ENCODE assay signal across 25 mouse cellular contexts in the genomic region with DNA sequence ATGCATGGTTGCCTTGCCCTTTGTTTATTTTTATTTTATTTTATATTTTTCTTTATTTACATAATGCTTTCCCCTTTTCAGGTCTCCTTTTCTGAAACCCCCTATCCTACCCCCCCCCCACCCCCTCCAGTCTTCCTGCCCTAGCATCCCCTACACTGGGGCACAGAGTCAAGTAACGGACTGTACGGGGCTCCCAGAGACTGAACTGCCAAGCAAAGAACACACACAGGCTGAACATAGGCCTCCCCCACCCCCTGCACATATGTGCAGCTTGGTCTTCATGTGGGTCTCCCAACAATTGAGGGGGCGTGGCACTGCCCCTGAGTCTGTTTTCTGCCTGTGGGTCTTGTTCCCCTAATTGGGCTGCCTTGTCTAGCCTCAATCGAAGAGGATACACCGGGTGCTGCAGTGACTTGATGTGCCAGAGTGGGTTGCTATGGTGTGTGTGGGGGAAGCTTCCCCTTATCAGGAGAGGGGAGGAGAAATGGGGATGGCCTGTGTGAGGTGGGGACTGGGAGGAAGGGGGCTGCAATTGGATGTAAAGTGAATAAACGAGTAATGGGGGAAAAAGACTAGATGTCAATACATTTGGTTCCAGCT. TPM values are rescaled to one million over a fixed set of nuclear protein-coding genes. Genes with fewer than 3 reads are reported as not detected.
A peak's percentile ranks its signal among the peaks of the same experiment; 100 is the strongest.
DNase-seq lines count a peak whose midpoint lies in the region; ATAC-seq lines count a peak whose summit lies in the region.
"Had no signal": no experiment of that assay in that cellular context is flagged by ENCODE, and none has a peak within 500 bp of the region (broad histone marks: within the 10 kb centered on the region; RNA-seq: fewer than 3 reads in every experiment).

No protein-coding gene starts in this region.

- DNase-seq in forebrain, embryonic 11.5 days (ENCODE audit: low spot score): no peak
- no peak for DNase-seq in hindbrain, embryonic 10.5 days (ENCODE audit: low spot score)
- no peak for DNase-seq in lung, postnatal 10 days
- DNase-seq: adrenal gland, adult 8-10 months; cerebellum, adult 8-10 months; cerebellum, postnatal 25 days; kidney, adult 9 months; kidney, postnatal 10 days; layer of hippocampus, postnatal 36 days; left cerebral cortex, postnatal 4 days; lung, postnatal 36 days; thymus, adult 2 months; thymus, postnatal 36 days had no signal

- no peak overlapping the region for H3K4me2 ChIP-seq in forebrain, embryonic 11.5 days (ENCODE audit: low read depth, low read length, severe bottlenecking)
- H3K4me2 ChIP-seq in forebrain, embryonic 12.5 days: no peak overlapping the region
- H3K4me2 ChIP-seq in hindbrain, embryonic 15.5 days: no peak overlapping the region
- no peak overlapping the region for H3K4me2 ChIP-seq in midbrain, embryonic 13.5 days (replicated peaks)
- H3K4me2 ChIP-seq in midbrain, embryonic 16.5 days (ENCODE audit: low read length): no peak overlapping the region
- H3K4me2 ChIP-seq: embryonic facial prominence, embryonic 15.5 days; liver, embryonic 15.5 days; lung, embryonic 15.5 days; midbrain, embryonic 15.5 days had no signal

- H3K4me3 ChIP-seq in forebrain, embryonic 11.5 days (ENCODE audit: low read depth, low read length): no peak overlapping the region
- H3K4me3 ChIP-seq in forebrain, embryonic 12.5 days (replicated peaks): no peak overlapping the region
- H3K4me3 ChIP-seq in hindbrain, embryonic 15.5 days: no peak overlapping the region
- no peak overlapping the region for H3K4me3 ChIP-seq in hindbrain, embryonic 10.5 days
- H3K4me3 ChIP-seq in midbrain, embryonic 13.5 days (replicated peaks): no peak overlapping the region
- no peak overlapping the region for H3K4me3 ChIP-seq in midbrain, embryonic 16.5 days (ENCODE audit: low read depth, low read length)
- H3K4me3 ChIP-seq: embryonic facial prominence, embryonic 10.5 days; embryonic facial prominence, embryonic 15.5 days; liver, embryonic 15.5 days; lung, embryonic 15.5 days; midbrain, embryonic 15.5 days; myocyte had no signal

- no peak overlapping the region for H3K27ac ChIP-seq in forebrain, embryonic 11.5 days (ENCODE audit: low read depth, low read length)
- H3K27ac ChIP-seq in forebrain, embryonic 12.5 days: no peak overlapping the region
- no peak overlapping the region for H3K27ac ChIP-seq in hindbrain, embryonic 15.5 days (replicated peaks)
- no peak overlapping the region for H3K27ac ChIP-seq in hindbrain, embryonic 10.5 days
- no peak overlapping the region for H3K27ac ChIP-seq in midbrain, embryonic 13.5 days
- H3K27ac ChIP-seq in midbrain, embryonic 16.5 days (ENCODE audit: low read length): no peak overlapping the region
- H3K27ac ChIP-seq: embryonic facial prominence, embryonic 10.5 days; embryonic facial prominence, embryonic 15.5 days; liver, embryonic 15.5 days; lung, embryonic 15.5 days; midbrain, embryonic 15.5 days had no signal

- no peaks in the 10 kb centered on the region for H3K9me3 ChIP-seq in forebrain, embryonic 11.5 days (ENCODE audit: control insufficient read depth, low read length)
- H3K9me3 ChIP-seq in forebrain, embryonic 12.5 days: no peaks in the 10 kb centered on the region
- H3K9me3 ChIP-seq in hindbrain, embryonic 15.5 days: no peaks in the 10 kb centered on the region
- no peaks in the 10 kb centered on the region for H3K9me3 ChIP-seq in hindbrain, embryonic 10.5 days
- H3K9me3 ChIP-seq in midbrain, embryonic 13.5 days: no peaks in the 10 kb centered on the region
- no peaks in the 10 kb centered on the region for H3K9me3 ChIP-seq in midbrain, embryonic 16.5 days (replicated peaks; ENCODE audit: control insufficient read depth, low read length, poor library complexity, severe bottlenecking)
- H3K9me3 ChIP-seq: embryonic facial prominence, embryonic 10.5 days; embryonic facial prominence, embryonic 15.5 days; G1E; liver, embryonic 15.5 days; lung, embryonic 15.5 days; midbrain, embryonic 15.5 days had no signal

- no peak overlapping the region for H3K9ac ChIP-seq in forebrain, embryonic 11.5 days (ENCODE audit: low read length)
- H3K9ac ChIP-seq in forebrain, embryonic 12.5 days: no peak overlapping the region
- H3K9ac ChIP-seq in hindbrain, embryonic 15.5 days: no peak overlapping the region
- H3K9ac ChIP-seq in midbrain, embryonic 13.5 days (replicated peaks): no peak overlapping the region
- H3K9ac ChIP-seq in midbrain, embryonic 16.5 days (ENCODE audit: low read depth, low read length): no peak overlapping the region
- H3K9ac ChIP-seq: embryonic facial prominence, embryonic 15.5 days; liver, embryonic 15.5 days; lung, embryonic 15.5 days; midbrain, embryonic 15.5 days had no signal

- ATAC-seq in forebrain, embryonic 11.5 days (replicated peaks; ENCODE audit: low FRiP score): peak; percentile 66
- no peak for ATAC-seq in forebrain, embryonic 12.5 days (ENCODE audit: low FRiP score)
- 0 out of 2 replicates have a peak, but pooled peaks have one; percentile 42 for ATAC-seq in hindbrain, embryonic 15.5 days (ENCODE audit: low FRiP score, low read depth)
- peak; percentile 62; the same call in 1 of the 2 replicates for ATAC-seq in midbrain, embryonic 13.5 days
- no peak for ATAC-seq in midbrain, embryonic 16.5 days
- ATAC-seq: intestine, postnatal 0 days; midbrain, embryonic 15.5 days had no signal

- H3K36me3 ChIP-seq in forebrain, embryonic 11.5 days (ENCODE audit: control insufficient read depth, insufficient read depth, low read length): no peaks in the 10 kb centered on the region
- peaks cover 18% of the 10 kb centered on the region for H3K36me3 ChIP-seq in forebrain, embryonic 12.5 days (replicated peaks)
- H3K36me3 ChIP-seq in hindbrain, embryonic 15.5 days: peaks cover 26% of the 10 kb centered on the region
- H3K36me3 ChIP-seq in hindbrain, embryonic 10.5 days: peaks cover 59% of the 10 kb centered on the region
- H3K36me3 ChIP-seq in midbrain, embryonic 13.5 days: peaks cover 27% of the 10 kb centered on the region
- peaks cover 12% of the 10 kb centered on the region for H3K36me3 ChIP-seq in midbrain, embryonic 16.5 days (ENCODE audit: control insufficient read depth, insufficient read depth, low read length)

- no peaks in the 10 kb centered on the region for H3K27me3 ChIP-seq in forebrain, embryonic 11.5 days (ENCODE audit: control insufficient read depth, insufficient read depth, low read length)
- no peaks in the 10 kb centered on the region for H3K27me3 ChIP-seq in forebrain, embryonic 12.5 days
- no peaks in the 10 kb centered on the region for H3K27me3 ChIP-seq in hindbrain, embryonic 15.5 days
- H3K27me3 ChIP-seq in hindbrain, embryonic 10.5 days (ENCODE audit: insufficient read depth, poor library complexity, severe bottlenecking): no peaks in the 10 kb centered on the region
- no peaks in the 10 kb centered on the region for H3K27me3 ChIP-seq in midbrain, embryonic 13.5 days
- no peaks in the 10 kb centered on the region for H3K27me3 ChIP-seq in midbrain, embryonic 16.5 days (ENCODE audit: control insufficient read depth, insufficient read depth, low read depth, low read length)
- H3K27me3 ChIP-seq: embryonic facial prominence, embryonic 15.5 days; liver, embryonic 15.5 days; lung, embryonic 15.5 days; midbrain, embryonic 15.5 days had no signal

- no peaks in the 10 kb centered on the region for H3K4me1 ChIP-seq in forebrain, embryonic 11.5 days (replicated peaks; ENCODE audit: control insufficient read depth, insufficient read depth, low read length)
- peaks cover 11% of the 10 kb centered on the region for H3K4me1 ChIP-seq in forebrain, embryonic 12.5 days
- H3K4me1 ChIP-seq in hindbrain, embryonic 15.5 days (replicated peaks): peaks cover 14% of the 10 kb centered on the region
- 0 out of 2 replicates have a peak, but pooled peaks cover 5% of the 10 kb centered on the region for H3K4me1 ChIP-seq in hindbrain, embryonic 10.5 days (replicated peaks)
- peaks cover 13% of the 10 kb centered on the region for H3K4me1 ChIP-seq in midbrain, embryonic 13.5 days (replicated peaks)
- H3K4me1 ChIP-seq in midbrain, embryonic 16.5 days (ENCODE audit: control insufficient read depth, insufficient read depth, low read length): peaks cover 11% of the 10 kb centered on the region

- 61% methylated on average over 6 of the region's 6 CpGs for WGBS in forebrain, embryonic 11.5 days
- WGBS in forebrain, embryonic 12.5 days: 63% methylated on average over 6 of the region's 6 CpGs
- 76% methylated on average over 6 of the region's 6 CpGs for WGBS in hindbrain, embryonic 15.5 days
- WGBS in hindbrain, embryonic 10.5 days: 82% methylated on average over 6 of the region's 6 CpGs
- WGBS in midbrain, embryonic 13.5 days: 82% methylated on average over 6 of the region's 6 CpGs
- WGBS in midbrain, embryonic 16.5 days: 79% methylated on average over 6 of the region's 6 CpGs

RNA-seq across cellular contexts. Expression of gene Sh3glb1, which starts 8.4 kb away (rescaled TPM):
- 80.0 and 82.3 TPM in 2 replicates for polyA plus RNA-seq in forebrain, embryonic 11.5 days (2014; fragmentation: Nextera tagmentation; extraction: Ambion mirVana)
- polyA plus RNA-seq in forebrain, embryonic 12.5 days (2016; fragmentation: Nextera tagmentation; extraction: Ambion mirVana): 93.6 and 94.0 TPM in 2 replicates
- 111 and 112 TPM in 2 replicates for polyA plus RNA-seq in hindbrain, embryonic 15.5 days (2015; fragmentation: Nextera tagmentation; extraction: Ambion mirVana)
- 75.9 and 82.2 TPM in 2 replicates for polyA plus RNA-seq in hindbrain, embryonic 10.5 days (2016; fragmentation: Nextera tagmentation; extraction: Ambion mirVana)
- 98.1 and 99.6 TPM in 2 replicates for polyA plus RNA-seq in midbrain, embryonic 13.5 days (2015; fragmentation: Nextera tagmentation; extraction: Ambion mirVana)
- 117 and 118 TPM in 2 replicates for polyA plus RNA-seq in midbrain, embryonic 16.5 days (2015; fragmentation: Nextera tagmentation; extraction: Ambion mirVana)

RNA-seq across cellular contexts. Expression of gene Clca3a1, which starts 49.1 kb away (rescaled TPM):
- polyA plus RNA-seq in forebrain, embryonic 11.5 days (2014; fragmentation: Nextera tagmentation; extraction: Ambion mirVana): 0.04 TPM in 1 of 2 replicates, not detected in the other
- 0.12 and 0.20 TPM in 2 replicates for polyA plus RNA-seq in forebrain, embryonic 12.5 days (2016; fragmentation: Nextera tagmentation; extraction: Ambion mirVana)
- polyA plus RNA-seq in hindbrain, embryonic 15.5 days (2015; fragmentation: Nextera tagmentation; extraction: Ambion mirVana): 0.13 and 0.16 TPM in 2 replicates
- not detected in 2 replicates for polyA plus RNA-seq in hindbrain, embryonic 10.5 days (2016; fragmentation: Nextera tagmentation; extraction: Ambion mirVana)
- polyA plus RNA-seq in midbrain, embryonic 13.5 days (2015; fragmentation: Nextera tagmentation; extraction: Ambion mirVana): 0.17 and 0.19 TPM in 2 replicates
- 0.78 and 0.98 TPM in 2 replicates for polyA plus RNA-seq in midbrain, embryonic 16.5 days (2015; fragmentation: Nextera tagmentation; extraction: Ambion mirVana)
- polyA plus RNA-seq: embryonic facial prominence, embryonic 10.5 days; myocyte had no signal

Comparison
In these comparisons a context has a peak if more than half of its experiments do, and no peak if none do; other contexts are left out.
1. ATAC-seq: peak in forebrain, embryonic 11.5 days (single experiment), hindbrain, embryonic 15.5 days (single experiment) and midbrain, embryonic 13.5 days (single experiment); none in forebrain, embryonic 12.5 days (single experiment) and midbrain, embryonic 16.5 days (single experiment).